In the genomic region with DNA sequence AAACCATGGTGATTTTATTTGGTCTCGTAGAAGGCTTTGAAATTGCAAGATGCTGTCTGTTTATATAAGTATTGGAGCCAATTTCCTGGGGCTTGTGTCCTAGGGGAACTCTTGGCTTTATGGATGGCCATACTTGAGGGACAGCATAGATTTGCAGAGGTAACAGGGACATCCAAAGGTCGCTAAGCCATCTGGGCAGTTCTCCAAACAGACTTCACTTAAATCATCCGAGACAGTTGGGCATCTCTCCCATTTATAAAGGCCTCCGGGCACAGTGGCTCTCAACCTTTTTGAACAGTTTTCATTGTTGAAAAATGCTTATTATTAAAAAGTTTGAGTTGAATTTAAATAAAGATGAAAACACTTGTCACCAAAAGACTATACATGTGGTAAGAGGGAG, we compare ENCODE assay signal across 18 mouse cellular contexts. TPM values are rescaled to one million over a fixed set of nuclear protein-coding genes. Genes with fewer than 3 reads are reported as not detected.
DNase-seq lines count a peak whose midpoint lies in the region; ATAC-seq and TF ChIP-seq lines count a peak whose summit lies in the region.
"Had no signal": no experiment of that assay in that cellular context is flagged by ENCODE, and none has a peak within 500 bp of the region (broad histone marks: within the 10 kb centered on the region; RNA-seq: fewer than 3 reads in every experiment).

No protein-coding gene starts in this region.

- no peak overlapping the region for H3K4me3 ChIP-seq in embryonic facial prominence, embryonic 14.5 days (ENCODE audit: low read depth, low read length)
- H3K4me3 ChIP-seq in embryonic facial prominence, embryonic 10.5 days, result no peak overlapping the region
- H3K4me3 ChIP-seq in midbrain, embryonic 14.5 days (replicated peaks; ENCODE audit: low read depth, low read length), result no peak overlapping the region
- no peak overlapping the region for H3K4me3 ChIP-seq in midbrain, embryonic 10.5 days
- no peak overlapping the region for H3K4me3 ChIP-seq in lung, postnatal 0 days (ENCODE audit: low read depth, low read length)
- H3K4me3 ChIP-seq: embryonic facial prominence, embryonic 13.5 days; forebrain, embryonic 10.5 days; lung, embryonic 15.5 days had no signal

- no peak for ATAC-seq in embryonic facial prominence, embryonic 14.5 days (ENCODE audit: low read depth)
- no peak for ATAC-seq in midbrain, embryonic 14.5 days (ENCODE audit: low FRiP score, low TSS enrichment)
- no peak for ATAC-seq in lung, postnatal 0 days
- ATAC-seq: hindbrain, embryonic 16.5 days had no signal

- no peaks in the 10 kb centered on the region for H3K4me1 ChIP-seq in embryonic facial prominence, embryonic 14.5 days (ENCODE audit: control insufficient read depth, insufficient read depth, low read length)
- H3K4me1 ChIP-seq in embryonic facial prominence, embryonic 10.5 days, result no peaks in the 10 kb centered on the region
- H3K4me1 ChIP-seq in midbrain, embryonic 14.5 days (ENCODE audit: control insufficient read depth, insufficient read depth, low read length), result no peaks in the 10 kb centered on the region
- no peaks in the 10 kb centered on the region for H3K4me1 ChIP-seq in midbrain, embryonic 10.5 days
- H3K4me1 ChIP-seq in lung, postnatal 0 days (ENCODE audit: insufficient read depth, low read depth, low read length), result no peaks in the 10 kb centered on the region
- H3K4me1 ChIP-seq: forebrain, embryonic 10.5 days; lung, embryonic 15.5 days had no signal

- H3K27me3 ChIP-seq in embryonic facial prominence, embryonic 14.5 days (replicated peaks; ENCODE audit: control insufficient read depth, insufficient read depth, low read length), result no peaks in the 10 kb centered on the region
- no peaks in the 10 kb centered on the region for H3K27me3 ChIP-seq in embryonic facial prominence, embryonic 10.5 days (replicated peaks; ENCODE audit: low read depth, poor library complexity, severe bottlenecking)
- no peaks in the 10 kb centered on the region for H3K27me3 ChIP-seq in midbrain, embryonic 14.5 days (ENCODE audit: control insufficient read depth, insufficient read depth, low read length)
- H3K27me3 ChIP-seq in midbrain, embryonic 10.5 days (ENCODE audit: low read depth, poor library complexity, severe bottlenecking), result no peaks in the 10 kb centered on the region
- no peaks in the 10 kb centered on the region for H3K27me3 ChIP-seq in lung, postnatal 0 days (replicated peaks; ENCODE audit: insufficient read depth, low read length)
- H3K27me3 ChIP-seq: embryonic facial prominence, embryonic 13.5 days; lung, embryonic 15.5 days had no signal

- no peak overlapping the region for H3K4me2 ChIP-seq in embryonic facial prominence, embryonic 14.5 days (ENCODE audit: low read depth, low read length)
- no peak overlapping the region for H3K4me2 ChIP-seq in midbrain, embryonic 14.5 days (ENCODE audit: low read length)
- no peak overlapping the region for H3K4me2 ChIP-seq in lung, postnatal 0 days (replicated peaks; ENCODE audit: low read depth, low read length)
- H3K4me2 ChIP-seq: embryonic facial prominence, embryonic 13.5 days; liver, embryonic 11.5 days; lung, embryonic 15.5 days had no signal

- TF ChIP-seq CTCF in lung, postnatal 0 days (IDR thresholded peaks at IDR 0.05), result no peak

- no peaks in the 10 kb centered on the region for H3K9me3 ChIP-seq in embryonic facial prominence, embryonic 14.5 days (ENCODE audit: control insufficient read depth, low read length)
- H3K9me3 ChIP-seq in embryonic facial prominence, embryonic 10.5 days, result no peaks in the 10 kb centered on the region
- H3K9me3 ChIP-seq in midbrain, embryonic 14.5 days (ENCODE audit: control insufficient read depth, low read length), result no peaks in the 10 kb centered on the region
- H3K9me3 ChIP-seq in midbrain, embryonic 10.5 days (replicated peaks), result no peaks in the 10 kb centered on the region
- no peaks in the 10 kb centered on the region for H3K9me3 ChIP-seq in lung, postnatal 0 days (ENCODE audit: low read length)
- H3K9me3 ChIP-seq: embryonic facial prominence, embryonic 13.5 days; forebrain, embryonic 10.5 days; lung, embryonic 15.5 days had no signal

- H3K36me3 ChIP-seq in embryonic facial prominence, embryonic 14.5 days (ENCODE audit: control insufficient read depth, insufficient read depth, low read length), result no peaks in the 10 kb centered on the region
- H3K36me3 ChIP-seq in embryonic facial prominence, embryonic 10.5 days (replicated peaks), result no peaks in the 10 kb centered on the region
- peaks cover 15% of the 10 kb centered on the region for H3K36me3 ChIP-seq in midbrain, embryonic 14.5 days (ENCODE audit: control insufficient read depth, insufficient read depth, low read length)
- H3K36me3 ChIP-seq in midbrain, embryonic 10.5 days, result no peaks in the 10 kb centered on the region
- no peaks in the 10 kb centered on the region for H3K36me3 ChIP-seq in lung, postnatal 0 days (ENCODE audit: insufficient read depth, low read length)
- H3K36me3 ChIP-seq: embryonic facial prominence, embryonic 13.5 days; forebrain, embryonic 10.5 days; lung, embryonic 15.5 days had no signal

- no peak overlapping the region for H3K27ac ChIP-seq in embryonic facial prominence, embryonic 14.5 days (replicated peaks; ENCODE audit: low read depth, low read length)
- H3K27ac ChIP-seq in embryonic facial prominence, embryonic 10.5 days (replicated peaks), result no peak overlapping the region
- no peak overlapping the region for H3K27ac ChIP-seq in midbrain, embryonic 14.5 days (replicated peaks; ENCODE audit: low read depth, low read length)
- no peak overlapping the region for H3K27ac ChIP-seq in midbrain, embryonic 10.5 days (replicated peaks)
- no peak overlapping the region for H3K27ac ChIP-seq in lung, postnatal 0 days (ENCODE audit: low read length)
- H3K27ac ChIP-seq: embryonic facial prominence, embryonic 13.5 days; forebrain, embryonic 10.5 days; lung, embryonic 15.5 days had no signal

- no peak overlapping the region for H3K9ac ChIP-seq in embryonic facial prominence, embryonic 14.5 days (ENCODE audit: low read depth, low read length)
- no peak overlapping the region for H3K9ac ChIP-seq in midbrain, embryonic 14.5 days (replicated peaks; ENCODE audit: low read length)
- H3K9ac ChIP-seq in lung, postnatal 0 days (replicated peaks; ENCODE audit: low read depth), result no peak overlapping the region
- H3K9ac ChIP-seq: embryonic facial prominence, embryonic 13.5 days; lung, embryonic 15.5 days had no signal

- DNase-seq in embryonic facial prominence, embryonic 14.5 days (ENCODE audit: low spot score), result peak; percentile 42
- no peak for DNase-seq in embryonic facial prominence, embryonic 10.5 days (ENCODE audit: low spot score)
- DNase-seq in midbrain, embryonic 14.5 days, result peak; percentile 57
- no peak for DNase-seq in midbrain, embryonic 10.5 days (ENCODE audit: low spot score)
- peak; percentile 52 for DNase-seq in adipocyte (ENCODE audit: low spot score)
- peak; percentile 69 for DNase-seq in brain, adult 2 months (ENCODE audit: low read depth, low spot score)
- no peak for DNase-seq in lung, postnatal 0 days (ENCODE audit: low spot score)
- DNase-seq in layer of hippocampus, postnatal 10 days (ENCODE audit: low spot score in 2 of 2), result no peak
- DNase-seq: gastrocnemius, postnatal 25 days; heart, postnatal 10 days; thymus, adult 2 months had no signal

- no peak for TF ChIP-seq EP300 in lung, postnatal 0 days (IDR thresholded peaks at IDR 0.05)

- 37% methylated on average over 4 of the region's 4 CpGs for WGBS in embryonic facial prominence, embryonic 14.5 days
- 68% methylated on average over 4 of the region's 4 CpGs for WGBS in embryonic facial prominence, embryonic 10.5 days
- WGBS in midbrain, embryonic 14.5 days, result 53% methylated on average over 4 of the region's 4 CpGs
- WGBS in midbrain, embryonic 10.5 days, result 79% methylated on average over 4 of the region's 4 CpGs
- 40% methylated on average over 4 of the region's 4 CpGs for WGBS in lung, postnatal 0 days

RNA-seq across cellular contexts. Expression of gene Unc79, which starts 59.8 kb away (rescaled TPM):
- polyA plus RNA-seq in embryonic facial prominence, embryonic 14.5 days (2014; fragmentation: Nextera tagmentation; extraction: Ambion mirVana), result 0.54 and 0.62 TPM in 2 replicates
- polyA plus RNA-seq in embryonic facial prominence, embryonic 10.5 days (2016; fragmentation: Nextera tagmentation; extraction: Ambion mirVana), result 0.33 and 0.57 TPM in 2 replicates
- polyA plus RNA-seq in midbrain, embryonic 14.5 days (2014; fragmentation: Nextera tagmentation; extraction: Ambion mirVana), result 13.6 and 15.4 TPM in 2 replicates
- polyA plus RNA-seq in midbrain, embryonic 10.5 days (2016; fragmentation: Nextera tagmentation; extraction: Ambion mirVana), result 0.70 and 1.3 TPM in 2 replicates
- 0.24 and 0.57 TPM in 2 replicates for polyA plus RNA-seq in lung, postnatal 0 days (2015; fragmentation: Nextera tagmentation; extraction: Ambion mirVana)
- 10 to 100 TPM; 38.9 to 41.0 TPM for total RNA-seq in layer of hippocampus, postnatal 10 days (2021)
- total RNA-seq: megakaryocyte, adult 5-6 weeks had no signal
- polyA plus RNA-seq: C2C12 had no signal

Comparison
In these comparisons a context has a peak if more than half of its experiments do, and no peak if none do; other contexts are left out.
1. DNase-seq: peak in embryonic facial prominence, embryonic 14.5 days (single experiment), midbrain, embryonic 14.5 days (single experiment), adipocyte (single experiment) and brain, adult 2 months (single experiment); none in embryonic facial prominence, embryonic 10.5 days (single experiment), midbrain, embryonic 10.5 days (single experiment), lung, postnatal 0 days (single experiment) and layer of hippocampus, postnatal 10 days (0 of 2).